Mouse (Mus musculus) MEL (cell line): ENCODE data around the gene Ovca2.

ENCODE experiments used
- CTCF ChIP-seq, 3 experiments: IDR thresholded peaks in 2 of 3; conservative IDR thresholded peaks in 1 of 3; 2 replicates each; pipeline ENCODE4 v1.5.1; 2011 to 2012; ENCODE audit warnings: low read length in 3 of 3, low read depth in 2 of 3, mild to moderate bottlenecking in 2 of 3, improper control_type of control experiment in 1 of 3, inconsistent platforms in 1 of 3, mixed read lengths in 1 of 3, moderate library complexity in 1 of 3; ENCODE audit not compliant: control insufficient read depth in 1 of 3, insufficient read depth in 1 of 3, poor library complexity in 1 of 3, severe bottlenecking in 1 of 3
- ELF1 ChIP-seq: IDR thresholded peaks from 2 replicates; pipeline ENCODE4 v1.6.1; 2014; ENCODE audit warnings: low read depth, mild to moderate bottlenecking, inconsistent platforms, low read length, improper control_type of control experiment, moderate library complexity
- GATA1 ChIP-seq: IDR thresholded peaks from 2 replicates; pipeline ENCODE4 v1.6.1; 2011; ENCODE audit warnings: low read depth, low read length, improper control_type of control experiment
- MAFK ChIP-seq: IDR thresholded peaks from 2 replicates; pipeline ENCODE4 v1.6.1; 2011; ENCODE audit warnings: low read depth, mild to moderate bottlenecking, low read length, improper control_type of control experiment, borderline replicate concordance
- NRF1 ChIP-seq: IDR thresholded peaks from 2 replicates; pipeline ENCODE4 v1.6.1; 2014; ENCODE audit warnings: low read depth, mild to moderate bottlenecking, inconsistent platforms, low read length, improper control_type of control experiment, moderate library complexity; ENCODE audit not compliant: poor library complexity, insufficient read depth, severe bottlenecking
- POLR2A ChIP-seq, 2 experiments: IDR thresholded peaks; 2 replicates each; pipeline ENCODE4 v1.6.1; 2011 to 2012; ENCODE audit warnings: low read length in 2 of 2, mild to moderate bottlenecking in 2 of 2, control low read depth in 1 of 2, improper control_type of control experiment in 1 of 2, low read depth in 1 of 2, moderate library complexity in 1 of 2; ENCODE audit not compliant: control insufficient read depth in 1 of 2, insufficient read depth in 1 of 2, poor library complexity in 1 of 2
- TBP ChIP-seq: IDR thresholded peaks from 2 replicates; pipeline ENCODE4 v1.8.0; 2011; ENCODE audit warnings: low read depth, low read length, improper control_type of control experiment
- TCF12 ChIP-seq: IDR thresholded peaks from 2 replicates; pipeline ENCODE4 v1.6.1; 2014; ENCODE audit warnings: low read depth, mild to moderate bottlenecking, inconsistent platforms, low read length, improper control_type of control experiment, moderate library complexity
- UBTF ChIP-seq: IDR thresholded peaks from 2 replicates; pipeline ENCODE4 v1.6.1; 2012; ENCODE audit warnings: low read depth, mild to moderate bottlenecking, inconsistent platforms, low read length, improper control_type of control experiment, moderate library complexity, borderline replicate concordance; ENCODE audit not compliant: insufficient read depth
- USF1 ChIP-seq: IDR thresholded peaks from 2 replicates; pipeline ENCODE4 v1.6.1; 2014; ENCODE audit warnings: low read depth, mild to moderate bottlenecking, inconsistent platforms, low read length, improper control_type of control experiment, moderate library complexity
- ZC3H11A ChIP-seq: IDR thresholded peaks from 2 replicates; pipeline ENCODE4 v1.6.1; 2012; ENCODE audit warnings: low read depth, mild to moderate bottlenecking, inconsistent platforms, low read length, improper control_type of control experiment
- ZKSCAN1 ChIP-seq: IDR thresholded peaks from 2 replicates; pipeline ENCODE4 v1.6.1; 2012; ENCODE audit warnings: low read depth, mild to moderate bottlenecking, inconsistent platforms, low read length, improper control_type of control experiment, moderate library complexity
- ZNF384 ChIP-seq: IDR thresholded peaks from 2 replicates; pipeline ENCODE4 v1.6.1; 2012; ENCODE audit warnings: low read depth, mild to moderate bottlenecking, inconsistent platforms, low read length, improper control_type of control experiment

DNA sequence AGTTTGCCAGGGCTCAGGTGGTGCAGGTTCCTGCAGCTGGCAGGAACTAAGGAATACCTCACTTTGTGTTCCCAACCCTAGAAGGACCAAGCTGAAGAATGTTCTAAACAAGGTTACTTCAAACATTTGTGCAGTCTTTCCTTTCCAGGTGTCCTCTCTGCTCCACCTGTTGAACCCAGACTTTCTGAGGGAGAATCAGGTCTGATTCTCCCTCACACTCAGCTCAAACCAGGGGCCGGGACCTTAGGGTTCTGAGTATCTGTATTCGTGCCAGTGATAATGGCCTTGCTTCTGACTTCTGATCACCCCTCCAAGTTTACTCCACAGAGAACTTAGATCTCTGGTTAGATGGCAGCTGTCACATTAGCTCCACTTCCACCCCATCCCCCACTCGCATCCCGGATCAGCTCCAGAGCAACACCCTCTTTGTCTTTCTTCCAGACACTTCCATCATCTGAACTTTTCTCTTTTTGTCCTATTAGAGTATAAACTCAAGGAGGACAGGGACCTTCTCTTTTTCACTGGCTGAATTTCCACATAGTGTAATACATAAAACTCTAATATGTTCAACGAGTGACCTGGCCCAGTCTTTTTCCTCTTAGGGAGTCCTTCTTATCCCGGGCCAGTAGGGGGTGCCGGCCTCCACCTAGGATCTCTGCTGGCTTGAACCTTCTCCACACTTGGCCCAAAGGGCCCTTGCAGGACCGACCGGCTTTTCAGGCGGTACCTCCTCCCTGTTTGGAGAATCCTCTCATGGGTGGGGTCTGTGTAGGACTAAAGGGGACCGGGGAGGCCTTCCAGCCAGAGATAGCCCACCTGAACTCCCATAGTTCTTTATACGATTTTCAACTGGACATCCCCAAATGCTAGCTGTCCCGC, 13.9 kb upstream of the Ovca2 start:
- TF ChIP-seq ZKSCAN1 (no peak), GATA1 (no peak), POLR2A (IDR thresholded peaks at IDR 0.05; ENCODE audit: control insufficient read depth in 1 of 2, insufficient read depth in 1 of 2, low read depth in 1 of 2, low read length in 2 of 2, poor library complexity in 1 of 2) (no peak), CTCF (IDR thresholded peaks at IDR 0.05 in 2 of 3, conservative IDR thresholded peaks at IDR 0.05 in 1 of 3; ENCODE audit: control insufficient read depth in 1 of 3, insufficient read depth in 1 of 3, low read depth in 2 of 3, low read length in 3 of 3, poor library complexity in 1 of 3, severe bottlenecking in 1 of 3) (peak; percentile 66 to 94 (median 91)), MAFK (no peak), TCF12 (no peak), ZNF384 (no peak), UBTF (0 out of 2 replicates have a peak, but pooled peaks have one; percentile 35), TBP (peak; percentile 45; the same call in 1 of the 2 replicates), ZC3H11A (peak; percentile 74), USF1 (no peak), NRF1 (no peak), ELF1 (no peak)
